Mouse (Mus musculus) forebrain, embryonic 10.5 days (tissue): ENCODE data around the gene Lrrc4c. TPM values are rescaled to one million over a fixed set of nuclear protein-coding genes. Genes with fewer than 3 reads are reported as not detected.
A peak's percentile ranks its signal among the peaks of the same experiment; 100 is the strongest.

ENCODE experiments used
- DNase-seq: peaks from one replicate; pipeline ENCODE4 v3.0.0-alpha.2; 2017; ENCODE audit warnings: low spot score; ENCODE audit errors: extremely low spot score
- H3K27ac ChIP-seq: fragments of 300-500 bp; sonication (generic); 2 replicates; pipeline ENCODE4 v1.5.1; 2016; ENCODE audit warnings: mild to moderate bottlenecking
- H3K27me3 ChIP-seq: fragments of 300-500 bp; sonication (generic); 2 replicates; pipeline ENCODE4 v1.6.1; 2016; ENCODE audit warnings: mild to moderate bottlenecking; ENCODE audit not compliant: poor library complexity, severe bottlenecking
- H3K36me3 ChIP-seq: fragments of 300-500 bp; sonication (generic); replicated peaks from 2 replicates; pipeline ENCODE4 v1.6.1; 2016; ENCODE audit warnings: mild to moderate bottlenecking, moderate library complexity
- H3K4me1 ChIP-seq: fragments of 300-500 bp; sonication (generic); 2 replicates; pipeline ENCODE4 v1.6.1; 2016
- H3K4me3 ChIP-seq: fragments of 300-500 bp; sonication (generic); 2 replicates; pipeline ENCODE4 v1.5.1; 2016; ENCODE audit warnings: mild to moderate bottlenecking, moderate library complexity
- H3K9me3 ChIP-seq: fragments of 300-500 bp; sonication (generic); 2 replicates; pipeline ENCODE4 v1.6.1; 2016; ENCODE audit warnings: mild to moderate bottlenecking, moderate library complexity
- WGBS: fragments of 180-500 bp; shearing (Covaris S2); methylation state at CpG from one replicate; pipeline ENCODE4 v1.1.7; 2016; 5-methylcytosine and 5-hydroxymethylcytosine counted together
- polyA plus RNA-seq: library from polyadenylated mRNA; unstranded; fragments of >200 nt; fragmentation: Nextera tagmentation; extraction: Ambion mirVana; gene quantifications from 2 replicates; pipeline ENCODE4 v1.2.1, GENCODE M21; 2016

Lrrc4c gene
- polyA plus RNA-seq, 1 experiment from 2014 or later, result 5.0 TPM

GRCm38 (mm10) chr2:96401186-96401811 lies 83.3 kb downstream of the Lrrc4c start:
- Histone ChIP-seq H3K4me3 (no peak overlapping the region), H3K27me3 (no peaks in the 10 kb centered on the region), H3K9me3 (no peaks in the 10 kb centered on the region), H3K27ac (no peak overlapping the region), H3K4me1 (no peaks in the 10 kb centered on the region), H3K36me3 (no peaks in the 10 kb centered on the region)
- 94% methylated on average over 1 of the region's 1 CpGs for WGBS
- DNase-seq, result no peak

- Histone ChIP-seq H3K36me3 (no peaks in the 10 kb centered on the region), H3K4me1 (no peaks in the 10 kb centered on the region), H3K27ac (no peak overlapping the region), H3K9me3 (no peaks in the 10 kb centered on the region), H3K27me3 (no peaks in the 10 kb centered on the region), H3K4me3 (no peak overlapping the region)
- 66% methylated on average over 2 of the region's 2 CpGs for WGBS
- no peak for DNase-seq
These were observed 84.5 kb downstream of the Lrrc4c start for GRCm38 (mm10) chr2:96402514-96402913.

- H3K36me3 ChIP-seq, result no peaks in the 10 kb centered on the region
- DNase-seq, result no peak
- no peaks in the 10 kb centered on the region for H3K4me1 ChIP-seq
- H3K27me3 ChIP-seq, result no peaks in the 10 kb centered on the region
- no peak overlapping the region for H3K4me3 ChIP-seq
- no peak overlapping the region for H3K27ac ChIP-seq
- H3K9me3 ChIP-seq, result no peaks in the 10 kb centered on the region
- 85% methylated on average over 8 of the region's 8 CpGs for WGBS
These were observed 88.9 kb downstream of the Lrrc4c start for GRCm38 (mm10) chr2:96406856-96407255.

- Histone ChIP-seq H3K4me1 (no peaks in the 10 kb centered on the region), H3K36me3 (no peaks in the 10 kb centered on the region), H3K27ac (no peak overlapping the region), H3K4me3 (no peak overlapping the region), H3K27me3 (no peaks in the 10 kb centered on the region), H3K9me3 (no peaks in the 10 kb centered on the region)
- 93% methylated on average over 1 of the region's 1 CpGs for WGBS
- no peak for DNase-seq
These were observed 93.2 kb downstream of the Lrrc4c start for GRCm38 (mm10) chr2:96411182-96411581.

GRCm38 (mm10) chr2:96461566-96461965 lies 143.6 kb downstream of the Lrrc4c start:
- H3K27ac ChIP-seq, result no peak overlapping the region
- no peaks in the 10 kb centered on the region for H3K27me3 ChIP-seq
- H3K36me3 ChIP-seq, result no peaks in the 10 kb centered on the region
- no peaks in the 10 kb centered on the region for H3K9me3 ChIP-seq
- H3K4me1 ChIP-seq, result no peaks in the 10 kb centered on the region
- DNase-seq, result no peak
- no peak overlapping the region for H3K4me3 ChIP-seq

- peak overlapping the region; percentile 75 for H3K27ac ChIP-seq
- H3K4me1 ChIP-seq, result peaks cover 14% of the 10 kb centered on the region; the same call in 1 of the 2 replicates
- WGBS, result 55% methylated on average over 6 of the region's 6 CpGs
- no peaks in the 10 kb centered on the region for H3K36me3 ChIP-seq
- no peak for DNase-seq
- no peaks in the 10 kb centered on the region for H3K27me3 ChIP-seq
- no peak overlapping the region for H3K4me3 ChIP-seq
- no peaks in the 10 kb centered on the region for H3K9me3 ChIP-seq
These were observed 157.7 kb downstream of the Lrrc4c start for GRCm38 (mm10) chr2:96475674-96476073.

GRCm38 (mm10) chr2:96499116-96499882 lies 181.3 kb downstream of the Lrrc4c start:
- 52% methylated on average over 3 of the region's 3 CpGs for WGBS

GRCm38 (mm10) chr2:96504140-96504539 lies 186.2 kb downstream of the Lrrc4c start:
- H3K36me3 ChIP-seq, result no peaks in the 10 kb centered on the region
- peaks cover 6% of the 10 kb centered on the region; the same call in 1 of the 2 replicates for H3K4me1 ChIP-seq
- no peak for DNase-seq
- no peak overlapping the region for H3K4me3 ChIP-seq
- WGBS, result 87% methylated on average over 6 of the region's 6 CpGs
- no peaks in the 10 kb centered on the region for H3K9me3 ChIP-seq
- no peaks in the 10 kb centered on the region for H3K27me3 ChIP-seq
- H3K27ac ChIP-seq, result no peak overlapping the region

More at GRCm38 (mm10) chr2:96499116-96499882, 181.3 kb downstream of the Lrrc4c start:
- Histone ChIP-seq H3K4me3 (no peak overlapping the region), H3K4me1 (peaks cover 10% of the 10 kb centered on the region; the same call in 1 of the 2 replicates), H3K27me3 (no peaks in the 10 kb centered on the region), H3K36me3 (no peaks in the 10 kb centered on the region), H3K9me3 (no peaks in the 10 kb centered on the region), H3K27ac (no peak overlapping the region)
- DNase-seq, result no peak

GRCm38 (mm10) chr2:96505641-96506040 lies 187.7 kb downstream of the Lrrc4c start:
- H3K9me3 ChIP-seq, result no peaks in the 10 kb centered on the region
- H3K4me1 ChIP-seq, result no peaks in the 10 kb centered on the region
- no peak for DNase-seq
- H3K27ac ChIP-seq, result no peak overlapping the region
- H3K4me3 ChIP-seq, result no peak overlapping the region
- no peaks in the 10 kb centered on the region for H3K27me3 ChIP-seq
- 83% methylated on average over 1 of the region's 1 CpGs for WGBS
- no peaks in the 10 kb centered on the region for H3K36me3 ChIP-seq

GRCm38 (mm10) chr2:96508991-96509390 lies 191.0 kb downstream of the Lrrc4c start:
- Histone ChIP-seq H3K27ac (no peak overlapping the region), H3K27me3 (no peaks in the 10 kb centered on the region), H3K36me3 (no peaks in the 10 kb centered on the region), H3K4me1 (no peaks in the 10 kb centered on the region), H3K9me3 (no peaks in the 10 kb centered on the region), H3K4me3 (no peak overlapping the region)
- 67% methylated on average over 1 of the region's 1 CpGs for WGBS
- DNase-seq, result no peak

GRCm38 (mm10) chr2:96537469-96537868 lies 219.5 kb downstream of the Lrrc4c start:
- Histone ChIP-seq H3K27me3 (no peaks in the 10 kb centered on the region), H3K36me3 (no peaks in the 10 kb centered on the region), H3K4me1 (peaks cover 4% of the 10 kb centered on the region; the same call in 1 of the 2 replicates), H3K4me3 (no peak overlapping the region), H3K27ac (no peak overlapping the region), H3K9me3 (no peaks in the 10 kb centered on the region)
- WGBS, result 86% methylated on average over 3 of the region's 3 CpGs
- DNase-seq, result no peak

- no peak overlapping the region for H3K27ac ChIP-seq
- no peak for DNase-seq
- no peaks in the 10 kb centered on the region for H3K27me3 ChIP-seq
- H3K36me3 ChIP-seq, result no peaks in the 10 kb centered on the region
- WGBS, result 88% methylated on average over 1 of the region's 1 CpGs
- H3K4me3 ChIP-seq, result no peak overlapping the region
- H3K9me3 ChIP-seq, result no peaks in the 10 kb centered on the region
- no peaks in the 10 kb centered on the region for H3K4me1 ChIP-seq
These were observed 229.2 kb downstream of the Lrrc4c start for GRCm38 (mm10) chr2:96547171-96547570.

- 96% methylated on average over 2 of the region's 2 CpGs for WGBS
- no peak for DNase-seq
- H3K4me3 ChIP-seq, result no peak overlapping the region
These were observed 255.8 kb downstream of the Lrrc4c start for GRCm38 (mm10) chr2:96573755-96574154.

More at GRCm38 (mm10) chr2:96573755-96574154, 255.8 kb downstream of the Lrrc4c start:
- no peaks in the 10 kb centered on the region for H3K9me3 ChIP-seq
- H3K36me3 ChIP-seq, result no peaks in the 10 kb centered on the region
- no peaks in the 10 kb centered on the region for H3K27me3 ChIP-seq
- H3K4me1 ChIP-seq, result no peaks in the 10 kb centered on the region
- H3K27ac ChIP-seq, result no peak overlapping the region
